Mouse (Mus musculus): Measurements from ENCODE around the gene Taar1. TPM values are rescaled to one million over a fixed set of nuclear protein-coding genes. Genes with fewer than 3 reads are reported as not detected.

The Taar1 gene
- total RNA-seq, 2 experiments from 2014 or later = not detected

Other genes starting within 250 kb of the Taar1 start
- 100 to 1,000 TPM; 289 to 355 TPM for gene Rps12, start 133.1 kb upstream of the Taar1 start, total RNA-seq (2021)
- 10 to 100 TPM; 13.6 to 14.7 TPM for gene Slc18b1, start 123.4 kb upstream of the Taar1 start, total RNA-seq (2021)
- gene Vnn3, start 68.9 kb upstream of the Taar1 start, total RNA-seq (2021) = under 1 TPM; 0.21 to 0.47 TPM
- under 1 TPM; 0.23 to 0.32 TPM for gene Vnn1, start 25.7 kb upstream of the Taar1 start, total RNA-seq (2021)
- not detected for gene Taar2, start 18.2 kb downstream of the Taar1 start, total RNA-seq (2021)
- not detected for gene Taar3, start 29.2 kb downstream of the Taar1 start, total RNA-seq (2021)
- gene Taar4, start 40.1 kb downstream of the Taar1 start, total RNA-seq (2021) = not detected
- not detected for gene Taar5, start 50.4 kb downstream of the Taar1 start, total RNA-seq (2021)
- not detected for gene Taar6, start 65.3 kb downstream of the Taar1 start, total RNA-seq (2021)
- gene Taar7a, start 73.1 kb downstream of the Taar1 start, total RNA-seq (2021) = not detected
- not detected for gene Taar7b, start 79.6 kb downstream of the Taar1 start, total RNA-seq (2021)
- not detected for gene Taar7d, start 106.9 kb downstream of the Taar1 start, total RNA-seq (2021)
- not detected for gene Taar7e, start 117.3 kb downstream of the Taar1 start, total RNA-seq (2021)
- gene Taar7f, start 129.2 kb downstream of the Taar1 start, total RNA-seq (2021) = not detected
- gene Taar8a, start 156.1 kb downstream of the Taar1 start, total RNA-seq (2021) = not detected
- not detected for gene Taar8b, start 171.9 kb downstream of the Taar1 start, total RNA-seq (2021)
- not detected for gene Taar8c, start 181.6 kb downstream of the Taar1 start, total RNA-seq (2021)
- gene Taar9, start 189.2 kb downstream of the Taar1 start, total RNA-seq (2021) = not detected
- gene Stx7, start 228.9 kb downstream of the Taar1 start, total RNA-seq (2021) = 10 to 100 TPM; 31.8 to 34.9 TPM